Mouse (Mus musculus) layer of hippocampus, postnatal 36 days (tissue): ENCODE data around the gene Srrm4. TPM values are rescaled to one million over a fixed set of nuclear protein-coding genes. Genes with fewer than 3 reads are reported as not detected.
"Not testable (repeated sequence)": the region's sequence is repeated elsewhere in the genome, so short reads cannot be mapped to it uniquely, and the experiment has no call there.

Experiments used
- DNase-seq, 2 experiments: peaks; one replicate each; pipeline ENCODE4 v3.0.0; 2022
- total RNA-seq, 2 experiments: library from RNA; stranded (reverse); gene quantifications; 2 replicates each; pipeline ENCODE4 v1.2.3; 2021

Srrm4 gene
- total RNA-seq, 2 experiments from 2014 or later: 28.2 to 34.2 TPM

GRCm38 (mm10) chr5:116438328-116438727 lies 153.3 kb downstream of the Srrm4 start:
- no peak for DNase-seq

- no peak for DNase-seq
Observed at GRCm38 (mm10) chr5:116436117-116436516, 155.5 kb downstream of the Srrm4 start.

DNA sequence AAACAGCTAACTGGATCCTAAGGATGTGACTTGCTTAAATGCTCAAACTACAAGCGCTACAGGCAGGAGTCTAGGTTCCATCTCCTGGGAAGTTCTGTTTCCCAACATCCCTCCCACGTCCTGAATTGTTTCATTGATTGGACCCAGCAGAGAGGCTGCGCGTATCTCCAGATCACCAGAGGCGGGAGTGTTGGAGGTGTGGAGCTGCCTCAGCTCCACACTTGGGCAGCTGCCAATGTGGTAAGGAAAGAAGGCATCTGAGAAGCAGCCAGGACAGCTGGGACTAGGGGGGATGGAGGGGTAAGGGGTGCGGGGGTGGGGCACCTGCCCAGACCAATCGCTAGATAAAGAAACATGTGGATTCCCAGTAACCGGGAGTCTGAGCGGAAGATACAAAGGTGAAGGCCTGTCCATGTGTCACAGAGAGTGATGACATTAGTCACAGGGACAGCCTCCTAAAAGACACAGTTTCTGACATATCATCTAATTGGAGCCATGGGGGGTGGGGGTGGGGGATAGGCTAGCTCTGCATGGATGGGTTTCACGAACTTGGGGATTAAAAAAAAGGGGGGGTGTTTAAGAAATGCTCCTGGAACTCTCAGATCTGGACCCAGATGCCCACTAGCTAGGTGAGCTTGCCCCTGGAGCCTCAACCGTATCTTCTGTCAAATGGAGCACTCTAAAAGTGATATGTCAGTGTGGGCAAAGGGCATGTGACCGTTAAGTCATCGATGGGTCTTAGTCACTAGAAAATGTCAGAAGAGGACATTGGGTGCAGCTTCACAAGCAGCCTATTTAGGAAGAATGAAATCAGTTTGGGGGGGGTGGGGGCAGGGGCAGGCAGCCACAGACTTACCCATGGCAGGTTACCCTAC lies 156.4 kb downstream of the Srrm4 start:
- DNase-seq: no peak

- DNase-seq: no peak
Observed at GRCm38 (mm10) chr5:116432871-116433270, 158.7 kb downstream of the Srrm4 start.

DNA sequence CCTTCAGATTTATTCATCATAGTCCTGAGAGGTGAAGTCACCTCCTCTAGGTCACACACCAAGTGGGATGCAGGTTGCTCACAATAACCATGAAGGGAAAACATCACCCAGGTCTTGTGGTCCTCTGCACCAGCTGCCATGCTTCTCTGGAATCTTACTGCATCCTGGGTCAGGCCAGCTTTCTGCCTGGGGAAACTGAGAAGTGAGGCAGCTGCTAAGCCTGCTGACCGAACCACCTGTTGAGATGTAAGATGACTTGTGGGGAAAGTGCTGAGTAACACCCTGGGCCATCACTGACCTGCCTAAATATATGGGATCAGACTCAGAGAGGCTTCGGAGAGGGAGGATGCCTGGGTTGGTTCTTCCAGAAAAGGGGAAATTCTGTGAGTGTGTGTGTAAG lies 164.9 kb downstream of the Srrm4 start:
- DNase-seq: no peak

- not testable (repeated sequence) for DNase-seq
Observed at GRCm38 (mm10) chr5:116425709-116426108, 165.9 kb downstream of the Srrm4 start.

DNA sequence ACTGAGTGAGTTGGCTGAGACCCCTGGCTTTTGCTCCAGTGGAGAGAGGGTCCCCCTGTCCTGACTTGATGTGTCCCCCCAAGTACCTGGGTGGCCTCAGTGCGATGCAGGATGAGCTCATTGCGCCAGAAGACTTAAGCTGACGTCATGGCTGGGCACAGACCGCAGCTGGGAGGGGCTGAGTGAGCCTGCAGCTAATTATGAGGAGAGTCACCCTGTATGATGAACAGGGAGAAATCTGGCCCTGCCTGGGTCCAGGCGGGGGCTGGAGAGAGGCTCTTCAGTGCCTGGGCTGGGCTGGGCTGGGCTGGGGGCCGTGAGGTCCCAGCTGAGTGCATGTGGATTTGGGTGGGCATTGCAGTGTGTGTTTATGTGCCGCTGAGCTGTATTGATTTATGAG lies 166.3 kb downstream of the Srrm4 start:
- no peak for DNase-seq

DNA sequence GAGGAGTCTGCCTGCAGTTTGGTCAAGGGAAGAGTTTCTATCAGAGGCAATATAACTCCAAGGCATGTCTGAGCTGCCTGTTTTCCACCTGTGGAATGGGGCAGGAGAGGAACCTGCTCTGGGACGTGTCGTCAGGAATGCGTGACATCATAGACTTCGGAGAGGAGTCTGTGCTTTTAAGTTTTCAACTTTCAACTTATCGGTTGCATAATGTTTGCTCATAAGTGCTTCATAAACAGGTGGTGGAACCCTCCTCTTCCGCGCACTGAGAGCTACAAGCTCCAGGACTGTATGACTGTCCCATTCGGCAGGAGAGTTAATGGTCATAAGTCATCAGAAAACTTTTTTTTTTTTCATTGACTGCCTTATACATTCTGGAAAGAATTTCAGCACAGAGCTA lies 167.9 kb downstream of the Srrm4 start:
- no peak for DNase-seq

- peak; percentile 33 to 50 for DNase-seq
Observed at GRCm38 (mm10) chr5:116422699-116423201, 168.9 kb downstream of the Srrm4 start, which contains the start of gene Hspb8. Gene Hspb8 (minus strand): TSS chr5:116422864.

GRCm38 (mm10) chr5:116421791-116422481 lies 169.7 kb downstream of the Srrm4 start:
- no peak for DNase-seq

- DNase-seq: peak; percentile 25 to 36
Observed at GRCm38 (mm10) chr5:116420759-116421225, 170.8 kb downstream of the Srrm4 start.

DNA sequence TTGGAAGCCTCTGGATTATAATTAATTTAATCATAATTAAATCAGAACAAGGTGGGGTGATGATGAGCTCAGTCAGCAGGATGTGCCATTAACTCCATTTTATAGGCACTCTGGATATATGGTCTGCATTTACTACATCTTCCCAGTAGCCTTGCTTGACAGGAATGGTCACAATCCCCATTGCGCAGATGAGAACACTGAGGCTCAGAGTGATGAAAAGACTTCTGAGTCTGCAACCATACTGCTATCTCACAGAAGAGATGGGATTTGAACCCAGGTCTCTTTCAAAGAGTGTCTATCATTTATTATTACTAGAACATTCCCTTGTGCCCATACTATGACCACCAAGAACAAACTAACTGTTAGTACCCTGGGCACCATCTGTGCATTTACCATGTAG lies 171.4 kb downstream of the Srrm4 start:
- DNase-seq: no peak

DNA sequence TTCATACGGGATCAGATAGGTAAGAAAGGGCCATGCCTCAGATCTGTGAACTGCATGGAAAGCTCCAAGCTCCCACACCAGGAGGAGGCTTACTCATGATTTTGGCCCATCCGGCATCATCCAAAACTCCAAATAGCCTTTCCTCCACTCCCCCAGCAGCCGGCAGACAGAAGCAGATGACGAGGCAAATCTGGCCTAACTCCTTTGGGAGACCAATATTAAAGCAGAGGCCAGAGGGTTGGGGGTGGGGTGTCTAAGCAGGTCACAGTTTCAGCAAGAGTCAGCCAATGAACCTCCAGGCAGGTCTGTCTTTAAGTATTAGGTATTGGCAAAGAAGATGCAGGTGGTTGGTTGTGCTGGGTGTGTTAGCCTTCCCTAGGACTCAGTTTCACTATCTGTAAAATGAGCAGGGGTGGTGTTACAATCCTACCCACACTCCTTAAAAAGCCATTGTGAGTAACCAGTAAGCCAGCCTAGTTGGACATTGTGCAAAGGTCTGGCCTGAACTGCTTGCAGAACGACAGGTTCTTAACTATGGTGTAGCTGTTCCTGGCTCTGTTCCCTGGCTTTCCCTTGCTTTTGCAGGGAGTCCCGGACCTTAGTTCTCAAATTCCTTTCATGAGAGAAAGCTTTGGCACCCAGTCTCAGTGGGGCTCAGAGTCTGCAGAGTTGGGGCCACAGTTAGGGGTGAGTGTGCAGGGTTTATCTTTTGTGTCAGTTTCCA lies 172.1 kb downstream of the Srrm4 start:
- DNase-seq: no peak

DNA sequence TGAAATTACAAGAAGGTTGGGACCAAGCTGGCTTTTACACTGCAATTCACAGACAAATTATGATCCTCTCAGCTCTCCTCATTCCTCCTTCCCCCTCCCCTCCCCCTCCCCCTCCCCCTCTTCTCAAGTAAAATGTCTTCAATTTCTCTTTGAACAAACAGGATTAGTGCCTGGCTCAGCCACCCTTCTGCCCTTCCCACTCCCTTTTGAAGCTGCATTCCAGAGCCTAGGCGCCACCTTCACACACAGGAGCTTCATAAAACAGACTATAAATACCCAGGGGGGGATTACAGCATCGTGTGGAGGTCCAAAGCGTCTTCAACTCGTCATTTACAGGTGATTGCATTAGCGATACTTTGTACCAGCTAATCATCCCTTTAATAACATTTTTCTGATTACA lies 175.4 kb downstream of the Srrm4 start:
- DNase-seq: no peak

DNA sequence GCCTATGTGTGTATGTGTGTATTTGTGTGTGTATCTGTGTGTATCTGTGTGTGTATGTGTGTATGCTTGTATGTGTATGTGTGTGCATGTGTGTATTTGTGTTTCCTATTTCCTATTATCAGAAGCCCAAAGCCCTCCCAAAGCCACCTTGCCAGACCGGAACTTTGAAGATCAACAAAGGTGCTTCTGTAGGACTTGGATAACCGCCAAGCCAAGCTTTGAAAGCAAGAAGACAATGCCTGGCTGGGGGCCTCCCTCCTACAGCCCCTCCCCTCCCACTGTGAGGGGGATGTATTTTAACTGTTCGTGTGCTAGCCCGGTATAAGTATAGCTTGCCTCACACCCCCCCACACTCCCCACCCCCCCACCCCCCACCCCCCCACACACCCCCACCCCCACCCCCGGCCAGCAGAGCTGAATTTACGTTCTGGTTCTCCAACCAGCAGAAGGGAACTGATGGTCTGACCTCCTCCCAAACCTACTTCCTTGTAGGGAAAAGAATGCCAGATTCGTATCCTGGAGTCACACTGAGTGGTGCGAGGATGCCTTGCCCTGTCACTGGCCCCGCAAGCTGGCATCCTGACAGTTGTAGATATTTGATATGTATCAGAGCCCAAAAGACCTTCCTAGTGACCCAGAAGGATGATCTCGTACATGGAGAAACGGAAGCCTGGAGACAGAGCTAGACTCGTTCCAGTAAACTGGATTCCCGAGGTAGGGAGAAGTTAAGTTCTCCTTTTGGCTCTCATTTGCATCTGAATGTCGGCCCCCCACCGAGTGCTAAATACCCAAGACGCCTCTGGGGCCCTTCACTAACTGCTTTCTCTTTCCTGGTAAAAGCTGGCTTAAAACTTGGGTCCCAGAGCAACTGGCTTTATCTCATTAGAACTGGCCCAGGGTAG lies 181.7 kb downstream of the Srrm4 start:
- DNase-seq: no peak

- no peak for DNase-seq
Observed at GRCm38 (mm10) chr5:116408965-116409364, 182.7 kb downstream of the Srrm4 start.

DNA sequence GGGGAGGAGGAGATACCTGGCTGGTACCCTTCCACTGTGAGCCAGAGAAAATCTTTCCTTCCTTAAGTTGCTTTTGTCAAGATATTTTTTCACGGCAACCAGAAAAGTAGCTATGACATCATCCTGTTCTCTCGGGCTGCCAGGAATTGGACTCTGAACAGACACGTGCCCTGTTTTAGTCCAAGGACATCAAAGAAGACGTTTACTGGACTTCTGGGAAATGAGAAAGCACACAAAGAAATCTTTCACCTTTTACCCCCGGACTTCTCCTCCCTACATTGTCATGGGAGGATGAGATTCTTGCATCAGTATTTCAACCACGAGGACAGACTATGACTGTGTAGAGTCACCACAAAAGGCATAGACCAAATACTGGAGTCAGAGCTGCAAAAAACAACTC lies 183.7 kb downstream of the Srrm4 start:
- no peak for DNase-seq

- no peak for DNase-seq
Observed at GRCm38 (mm10) chr5:116407321-116407720, 184.3 kb downstream of the Srrm4 start.

DNA sequence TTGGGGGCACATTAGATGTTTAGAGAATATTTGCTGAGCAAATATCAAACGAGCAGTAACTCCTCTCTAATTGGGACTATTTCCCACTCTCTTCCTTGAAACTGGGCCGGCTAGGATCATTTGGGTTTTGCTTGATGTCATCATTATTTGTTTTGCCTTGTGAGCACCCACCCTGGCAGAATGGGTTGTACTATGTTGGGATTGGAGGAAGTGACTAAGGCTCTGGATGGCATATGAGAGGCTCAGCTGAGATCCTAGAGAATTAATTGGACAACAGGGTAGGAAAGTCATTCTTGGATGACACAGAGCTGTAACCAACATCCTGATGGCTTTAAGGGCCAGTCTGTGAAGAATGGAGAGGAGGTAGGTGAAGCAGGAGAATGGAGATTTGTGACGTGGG lies 185.1 kb downstream of the Srrm4 start:
- no peak for DNase-seq

DNA sequence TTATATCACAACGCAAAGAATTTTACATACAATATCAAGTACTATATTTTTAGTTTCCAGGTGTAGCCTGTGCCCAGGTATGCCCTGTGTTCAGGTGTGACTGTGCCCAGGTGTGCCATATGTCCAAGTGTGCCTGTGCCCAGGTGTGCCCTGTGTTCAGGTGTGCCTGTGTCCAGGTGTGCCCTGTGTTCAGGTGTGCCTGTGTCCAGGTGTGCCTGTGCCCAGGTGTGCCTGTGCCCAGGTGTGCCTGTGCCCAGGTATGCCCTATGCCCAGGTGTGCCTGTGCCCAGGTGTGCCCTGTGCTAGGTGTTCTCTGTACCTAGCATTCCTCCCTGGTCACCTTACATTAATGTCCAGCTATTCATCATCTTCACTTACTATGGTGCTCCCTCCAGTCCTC lies 185.7 kb downstream of the Srrm4 start:
- no peak for DNase-seq

GRCm38 (mm10) chr5:116404063-116404462 lies 187.6 kb downstream of the Srrm4 start:
- no peak for DNase-seq

GRCm38 (mm10) chr5:116400801-116401200 lies 190.8 kb downstream of the Srrm4 start:
- no peak for DNase-seq
